Mouse (Mus musculus) embryonic facial prominence, embryonic 15.5 days (tissue): Measurements from ENCODE around the gene Terb2. TPM values are rescaled to one million over a fixed set of nuclear protein-coding genes. Genes with fewer than 3 reads are reported as not detected.

ENCODE experiments used
- ATAC-seq: fragments of 200-750 bp; cut with Nextera tagmentation; 2 replicates; pipeline ENCODE4 v1.8.0; 2017; ENCODE audit warnings: low read depth, moderate TSS enrichment; ENCODE audit not compliant: insufficient number of reproducible peaks, low FRiP score, low TSS enrichment
- H3K27ac ChIP-seq: fragments of 300-500 bp; sonication (generic); replicated peaks from 2 replicates; pipeline ENCODE4 v1.5.1; 2015; ENCODE audit warnings: mild to moderate bottlenecking, inconsistent platforms
- H3K27me3 ChIP-seq: fragments of 300-500 bp; sonication (generic); 2 replicates; pipeline ENCODE4 v1.6.1; 2015; ENCODE audit warnings: inconsistent platforms
- H3K36me3 ChIP-seq: fragments of 300-500 bp; sonication (generic); 2 replicates; pipeline ENCODE4 v1.6.1; 2015; ENCODE audit warnings: mild to moderate bottlenecking, inconsistent platforms
- H3K4me1 ChIP-seq: fragments of 300-500 bp; sonication (generic); 2 replicates; pipeline ENCODE4 v1.6.1; 2015; ENCODE audit warnings: inconsistent platforms
- H3K4me2 ChIP-seq: fragments of 300-500 bp; sonication (generic); replicated peaks from 2 replicates; pipeline ENCODE4 v1.6.1; 2015; ENCODE audit warnings: mild to moderate bottlenecking, inconsistent platforms
- H3K4me3 ChIP-seq: fragments of 300-500 bp; sonication (generic); replicated peaks from 2 replicates; pipeline ENCODE4 v1.5.1; 2015; ENCODE audit warnings: mild to moderate bottlenecking, inconsistent platforms
- H3K9ac ChIP-seq: fragments of 300-500 bp; sonication (generic); 2 replicates; pipeline ENCODE4 v1.6.1; 2015; ENCODE audit warnings: inconsistent platforms
- H3K9me3 ChIP-seq: fragments of 300-500 bp; sonication (generic); replicated peaks from 2 replicates; pipeline ENCODE4 v1.6.1; 2016; ENCODE audit warnings: inconsistent platforms
- WGBS: fragments of 180-500 bp; shearing (Covaris S2); methylation state at CpG from one replicate; pipeline ENCODE4 v1.1.7; 2015; 5-methylcytosine and 5-hydroxymethylcytosine counted together
- polyA plus RNA-seq: library from polyadenylated mRNA; unstranded; fragments of >200 nt; fragmentation: Nextera tagmentation; extraction: Ambion mirVana; gene quantifications from 2 replicates; pipeline ENCODE4 v1.2.1, GENCODE M21; 2015

The Terb2 gene
- polyA plus RNA-seq, 1 experiment from 2014 or later = not detected

GRCm38 (mm10) chr2:122233759-122234557 lies 47.9 kb downstream of the Terb2 start:
- peak overlapping the region; percentile 87 for H3K27ac ChIP-seq
- H3K4me2 ChIP-seq = peak overlapping the region; percentile 84
- no peaks in the 10 kb centered on the region for H3K27me3 ChIP-seq
- 6% methylated on average over 26 of the region's 26 CpGs for WGBS
- peak overlapping the region; percentile 62 for H3K4me3 ChIP-seq
- H3K9ac ChIP-seq = peak overlapping the region; percentile 31
- H3K4me1 ChIP-seq = peaks cover 11% of the 10 kb centered on the region
- H3K36me3 ChIP-seq = no peaks in the 10 kb centered on the region
- no peak for ATAC-seq
- H3K9me3 ChIP-seq = no peaks in the 10 kb centered on the region

DNA sequence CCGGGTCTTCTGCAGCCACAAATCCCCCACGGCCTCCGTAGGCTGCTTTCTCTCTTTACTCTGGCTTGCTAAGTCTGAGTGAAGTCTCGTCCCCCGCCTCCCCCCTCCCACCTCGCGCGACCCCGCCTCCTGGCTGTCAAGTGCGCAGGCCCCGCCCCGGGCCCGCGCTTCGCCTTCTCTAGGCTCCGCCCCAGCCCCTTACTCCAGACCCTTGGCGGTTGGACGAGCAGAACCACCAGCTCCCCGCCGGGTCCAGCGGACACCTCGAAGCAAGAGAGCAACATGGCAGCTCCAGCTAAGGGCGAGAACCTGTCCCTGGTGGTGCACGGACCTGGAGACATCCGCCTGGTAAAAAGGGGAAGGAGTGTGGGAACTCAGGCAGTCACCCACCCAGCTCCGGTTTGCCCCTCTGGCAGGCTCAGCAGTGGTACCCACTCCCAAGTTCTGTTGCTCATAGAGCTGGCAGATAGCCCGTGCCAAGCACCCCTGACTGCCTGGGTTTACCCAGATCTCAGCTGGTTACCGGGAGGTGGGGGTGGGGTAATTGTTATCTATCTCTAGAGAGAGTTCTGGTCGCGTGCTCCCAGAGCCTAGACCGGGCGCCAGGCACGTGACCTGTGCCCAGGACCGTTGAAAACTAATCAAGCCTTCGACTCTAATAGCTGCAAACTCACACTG lies 48.7 kb downstream of the Terb2 start, which contains the start of gene Sord:
Gene Sord (plus strand): TSS at position 139 of the 678 bp plus-strand sequence.
- WGBS = under 1% methylated on average over 35 of the region's 35 CpGs
- Histone ChIP-seq H3K9ac (peak within 1 kb of the TSS; percentile 31), H3K27ac (peak within 1 kb of the TSS; percentile 87), H3K4me2 (peak within 1 kb of the TSS; percentile 84), H3K27me3 (no peaks in the 10 kb centered on the region), H3K9me3 (no peaks in the 10 kb centered on the region), H3K36me3 (no peaks in the 10 kb centered on the region), H3K4me1 (peaks cover 11% of the 10 kb centered on the region), H3K4me3 (peak within 1 kb of the TSS; percentile 62)
- peak; percentile 92 for ATAC-seq

- no peak for ATAC-seq
- no peaks in the 10 kb centered on the region for H3K9me3 ChIP-seq
- H3K4me3 ChIP-seq = peak overlapping the region; percentile 62
These were observed 49.4 kb downstream of the Terb2 start for GRCm38 (mm10) chr2:122235425-122235824.

DNA sequence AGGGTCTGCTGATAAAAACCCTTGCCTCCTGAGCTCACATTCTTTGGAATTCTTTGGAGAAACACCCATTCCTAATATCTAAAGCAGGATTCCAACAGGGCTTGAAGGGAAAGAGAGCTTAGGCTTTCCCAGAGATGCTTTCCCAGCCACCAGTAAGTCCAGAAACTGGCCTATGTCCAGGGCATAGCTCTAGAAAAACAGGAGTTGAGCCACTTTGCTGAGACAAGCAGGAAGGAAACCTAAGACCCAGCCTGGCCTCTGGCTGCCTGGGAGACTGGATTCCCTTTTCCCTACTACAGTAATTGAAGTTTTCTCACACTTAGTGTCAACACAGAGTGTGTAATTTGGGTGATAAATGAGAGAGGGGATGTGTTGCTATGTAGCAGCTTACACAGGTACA lies 50.2 kb downstream of the Terb2 start:
- no peaks in the 10 kb centered on the region for H3K36me3 ChIP-seq
- H3K4me2 ChIP-seq = no peak overlapping the region
- H3K27ac ChIP-seq = no peak overlapping the region
- H3K4me3 ChIP-seq = no peak overlapping the region
- H3K4me1 ChIP-seq = peaks cover 11% of the 10 kb centered on the region
- no peaks in the 10 kb centered on the region for H3K27me3 ChIP-seq
- H3K9ac ChIP-seq = no peak overlapping the region
- ATAC-seq = no peak
- no peaks in the 10 kb centered on the region for H3K9me3 ChIP-seq

More at GRCm38 (mm10) chr2:122235425-122235824, 49.4 kb downstream of the Terb2 start:
- peaks cover 11% of the 10 kb centered on the region for H3K4me1 ChIP-seq
- 82% methylated on average over 2 of the region's 2 CpGs for WGBS
- H3K27me3 ChIP-seq = no peaks in the 10 kb centered on the region
- no peaks in the 10 kb centered on the region for H3K36me3 ChIP-seq
- H3K27ac ChIP-seq = no peak overlapping the region
- no peak overlapping the region for H3K9ac ChIP-seq
- peak overlapping the region; percentile 84 for H3K4me2 ChIP-seq

DNA sequence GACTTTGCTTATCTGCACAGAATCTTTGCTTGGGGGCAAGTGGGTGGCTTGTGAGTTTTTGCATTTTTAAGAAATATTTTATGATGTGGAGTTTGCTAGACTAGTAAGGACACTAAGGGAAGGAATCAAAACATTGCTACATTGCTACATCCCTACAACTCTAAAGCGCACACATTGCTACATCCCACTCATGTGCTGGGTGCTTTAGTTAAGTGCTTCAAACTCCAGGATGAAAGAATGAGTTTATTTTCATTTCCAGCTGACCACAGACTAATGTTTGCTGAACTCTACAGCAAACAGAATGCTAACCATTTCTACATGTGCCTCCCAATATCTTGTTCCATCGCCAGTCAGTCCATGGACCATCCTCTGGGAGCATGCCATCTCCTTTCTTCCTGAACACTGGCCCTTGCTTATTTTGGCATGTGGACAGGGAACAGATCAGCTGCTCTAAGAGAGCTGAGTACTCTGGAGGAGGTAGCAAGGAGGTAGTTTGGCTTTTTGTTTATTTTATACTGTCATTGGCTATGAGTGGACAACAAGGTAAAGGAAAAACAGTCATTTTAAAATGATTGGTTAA lies 51.9 kb downstream of the Terb2 start:
- Histone ChIP-seq H3K9ac (no peak overlapping the region), H3K9me3 (no peaks in the 10 kb centered on the region), H3K27me3 (no peaks in the 10 kb centered on the region), H3K36me3 (no peaks in the 10 kb centered on the region), H3K27ac (no peak overlapping the region), H3K4me3 (no peak overlapping the region), H3K4me1 (peaks cover 11% of the 10 kb centered on the region), H3K4me2 (no peak overlapping the region)
- ATAC-seq = no peak
- WGBS = 87% methylated on average over 2 of the region's 2 CpGs

DNA sequence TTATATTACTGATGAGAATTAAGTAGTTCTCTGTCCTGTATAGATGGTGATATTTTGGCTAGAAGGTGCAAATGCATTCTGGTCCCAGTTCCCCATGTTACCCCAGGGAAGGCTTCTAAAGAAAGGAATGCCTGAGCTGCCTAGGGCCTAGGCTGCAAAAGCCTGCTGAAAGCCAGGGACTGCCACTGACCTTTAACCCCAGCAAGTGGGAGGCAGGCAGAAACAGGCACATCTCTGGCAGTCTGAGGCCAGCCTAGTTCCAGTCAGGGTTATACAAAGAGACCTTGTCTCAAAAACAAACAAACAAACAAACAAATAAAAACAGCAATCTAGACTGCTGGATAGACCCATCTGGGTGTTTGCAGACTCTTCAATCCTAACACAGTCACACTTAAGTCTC lies 54.7 kb downstream of the Terb2 start:
- ATAC-seq = no peak
- Histone ChIP-seq H3K27me3 (no peaks in the 10 kb centered on the region), H3K36me3 (no peaks in the 10 kb centered on the region)

DNA sequence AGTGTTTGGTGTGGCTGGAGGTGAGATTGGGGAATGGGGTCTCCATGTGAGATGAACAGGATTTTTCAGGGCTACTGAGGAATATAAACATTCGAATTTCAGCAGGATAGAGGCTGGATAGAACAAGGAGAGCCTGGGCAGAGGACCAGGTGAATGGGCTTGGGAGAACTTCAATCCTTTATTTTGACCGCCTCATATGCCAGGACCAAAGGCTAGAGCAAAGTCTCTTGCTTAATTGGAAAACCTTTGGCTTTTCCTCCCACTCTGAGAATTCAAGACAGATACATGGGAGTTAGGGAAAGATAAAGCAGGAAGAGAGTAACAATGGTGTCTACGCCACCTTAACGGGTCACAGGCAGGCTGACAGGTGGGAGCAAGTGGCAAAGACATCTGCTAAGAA lies 55.2 kb downstream of the Terb2 start:
- ATAC-seq = no peak
- no peaks in the 10 kb centered on the region for H3K36me3 ChIP-seq
- no peaks in the 10 kb centered on the region for H3K27me3 ChIP-seq
- H3K9me3 ChIP-seq = no peaks in the 10 kb centered on the region
- no peak overlapping the region for H3K27ac ChIP-seq
- H3K4me2 ChIP-seq = no peak overlapping the region
- 86% methylated on average over 4 of the region's 4 CpGs for WGBS
- H3K4me1 ChIP-seq = 0 out of 2 replicates have a peak, but pooled peaks cover 4% of the 10 kb centered on the region
- no peak overlapping the region for H3K4me3 ChIP-seq
- no peak overlapping the region for H3K9ac ChIP-seq

More for the DNA sequence above, 54.7 kb downstream of the Terb2 start:
- 0 out of 2 replicates have a peak, but pooled peaks cover 4% of the 10 kb centered on the region for H3K4me1 ChIP-seq
- no peak overlapping the region for H3K9ac ChIP-seq
- H3K27ac ChIP-seq = no peak overlapping the region
- no peak overlapping the region for H3K4me2 ChIP-seq
- no peak overlapping the region for H3K4me3 ChIP-seq
- no peaks in the 10 kb centered on the region for H3K9me3 ChIP-seq

DNA sequence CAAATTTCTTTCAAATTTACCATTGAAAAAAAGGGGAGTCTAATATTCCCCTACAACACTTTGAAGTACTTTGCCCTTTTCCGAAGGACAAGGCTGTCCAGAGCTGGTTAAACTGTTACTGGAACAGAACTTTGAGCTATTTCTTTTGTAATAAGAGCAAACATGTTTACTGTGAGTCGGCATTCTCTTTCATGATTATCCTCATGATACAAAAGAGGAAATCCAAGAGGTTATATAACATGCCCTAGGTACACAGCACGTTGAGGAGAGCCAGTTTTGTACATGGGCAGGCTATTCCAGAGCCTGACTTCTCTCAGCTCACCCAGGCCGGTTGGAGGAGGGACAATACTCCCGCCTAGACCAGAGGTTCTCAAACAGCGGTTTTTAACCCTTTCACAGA lies 55.9 kb downstream of the Terb2 start:
- Histone ChIP-seq H3K4me1 (0 out of 2 replicates have a peak, but pooled peaks cover 4% of the 10 kb centered on the region), H3K27me3 (no peaks in the 10 kb centered on the region), H3K4me3 (no peak overlapping the region), H3K9me3 (no peaks in the 10 kb centered on the region), H3K4me2 (no peak overlapping the region), H3K9ac (no peak overlapping the region), H3K36me3 (no peaks in the 10 kb centered on the region), H3K27ac (no peak overlapping the region)
- no peak for ATAC-seq
- 56% methylated on average over 6 of the region's 6 CpGs for WGBS

DNA sequence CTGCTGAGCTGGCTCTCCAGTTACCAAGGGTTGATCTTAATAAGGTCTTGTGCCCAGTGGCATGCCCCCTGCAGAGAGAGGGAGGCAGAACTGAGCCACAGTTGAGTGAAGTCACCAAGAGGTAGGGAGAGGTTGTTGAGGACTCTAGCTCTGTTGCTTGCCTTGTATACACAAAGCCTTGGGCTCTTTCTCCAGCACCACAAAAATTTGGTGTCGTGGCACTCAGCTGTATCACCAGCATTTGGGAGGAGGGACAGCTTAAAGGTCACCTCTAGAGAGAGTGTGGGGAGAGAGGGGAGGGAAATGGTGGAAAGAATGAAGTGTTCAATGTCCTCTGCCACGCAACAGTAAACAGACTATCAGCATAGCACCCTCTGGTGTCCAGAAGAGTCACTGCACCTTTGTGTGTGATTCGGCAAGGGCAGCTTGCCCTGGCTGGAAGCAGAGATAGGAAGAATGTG lies 57.6 kb downstream of the Terb2 start:
- Histone ChIP-seq H3K4me2 (no peak overlapping the region), H3K27ac (no peak overlapping the region), H3K9me3 (no peaks in the 10 kb centered on the region), H3K36me3 (no peaks in the 10 kb centered on the region), H3K4me1 (0 out of 2 replicates have a peak, but pooled peaks cover 4% of the 10 kb centered on the region), H3K9ac (no peak overlapping the region), H3K4me3 (no peak overlapping the region), H3K27me3 (no peaks in the 10 kb centered on the region)
- no peak for ATAC-seq
- 1% methylated on average over 3 of the region's 3 CpGs for WGBS

GRCm38 (mm10) chr2:122247786-122248185 lies 61.7 kb downstream of the Terb2 start:
- Histone ChIP-seq H3K9me3 (no peaks in the 10 kb centered on the region), H3K4me2 (no peak overlapping the region), H3K4me1 (0 out of 2 replicates have a peak, but pooled peaks cover 4% of the 10 kb centered on the region), H3K9ac (no peak overlapping the region), H3K27me3 (no peaks in the 10 kb centered on the region), H3K4me3 (no peak overlapping the region), H3K36me3 (no peaks in the 10 kb centered on the region), H3K27ac (no peak overlapping the region)
- ATAC-seq = no peak
- 87% methylated on average over 10 of the region's 10 CpGs for WGBS

DNA sequence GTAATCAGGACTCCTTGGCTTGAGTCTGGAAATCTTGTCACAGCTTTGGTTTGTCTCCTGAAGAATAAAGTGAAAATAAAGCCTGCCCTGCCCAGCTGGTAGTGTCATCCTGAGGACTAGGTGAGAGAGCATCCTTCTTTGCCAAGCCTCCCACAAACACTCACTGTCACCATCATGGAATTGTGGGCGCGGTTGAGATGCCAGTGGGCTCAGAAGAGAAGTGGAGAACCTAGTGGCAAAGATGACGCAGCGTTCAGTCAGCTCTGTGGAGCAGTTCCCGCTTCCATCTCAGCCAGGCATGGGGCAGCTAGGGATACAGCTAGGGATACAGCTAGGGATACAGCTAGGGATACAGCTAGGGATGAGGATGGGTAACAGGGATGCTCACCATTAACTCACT lies 69.9 kb downstream of the Terb2 start:
- no peak overlapping the region for H3K9ac ChIP-seq
- no peak overlapping the region for H3K4me3 ChIP-seq
- no peaks in the 10 kb centered on the region for H3K4me1 ChIP-seq
- WGBS = 88% methylated on average over 5 of the region's 5 CpGs
- no peaks in the 10 kb centered on the region for H3K9me3 ChIP-seq
- ATAC-seq = no peak
- H3K4me2 ChIP-seq = no peak overlapping the region
- H3K36me3 ChIP-seq = no peaks in the 10 kb centered on the region
- H3K27ac ChIP-seq = no peak overlapping the region
- H3K27me3 ChIP-seq = no peaks in the 10 kb centered on the region
